Comparison of ENCODE assay signal across 19 mouse cellular contexts in the genomic region with DNA sequence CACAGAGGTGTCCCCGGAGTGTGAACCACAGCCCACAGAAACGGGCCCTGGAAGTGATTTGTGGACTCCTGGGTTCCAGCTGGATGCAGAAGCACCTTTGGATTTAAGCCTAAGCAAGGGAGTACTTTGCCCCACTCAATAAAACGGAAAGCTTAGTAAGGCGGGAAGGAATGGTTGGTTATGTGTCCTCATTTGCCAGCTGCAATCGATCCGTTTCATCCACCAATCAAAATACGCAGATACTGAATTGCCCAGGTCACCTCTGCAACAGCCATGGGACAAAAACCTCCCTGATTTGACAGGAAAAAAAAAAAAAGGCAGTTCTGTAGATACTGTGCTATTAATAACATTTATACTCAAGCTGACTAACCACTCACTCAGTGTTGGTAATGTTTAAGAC. TPM values are rescaled to one million over a fixed set of nuclear protein-coding genes. Genes with fewer than 3 reads are reported as not detected.
DNase-seq lines count a peak whose midpoint lies in the region; ATAC-seq and TF ChIP-seq lines count a peak whose summit lies in the region.
"Had no signal": no experiment of that assay in that cellular context is flagged by ENCODE, and none has a peak within 500 bp of the region (broad histone marks: within the 10 kb centered on the region; RNA-seq: fewer than 3 reads in every experiment).

No protein-coding gene starts in this region.

- no peak overlapping the region for H3K9ac ChIP-seq in hindbrain, embryonic 13.5 days
- no peak overlapping the region for H3K9ac ChIP-seq in neural tube, embryonic 12.5 days
- no peak overlapping the region for H3K9ac ChIP-seq in hindbrain, postnatal 0 days (replicated peaks; ENCODE audit: low read length)
- H3K9ac ChIP-seq: embryonic facial prominence, embryonic 12.5 days; liver, embryonic 13.5 days had no signal

- WGBS in hindbrain, embryonic 13.5 days = 82% methylated on average over 7 of the region's 7 CpGs
- 84% methylated on average over 7 of the region's 7 CpGs for WGBS in hindbrain, embryonic 10.5 days
- 77% methylated on average over 7 of the region's 7 CpGs for WGBS in neural tube, embryonic 12.5 days
- WGBS in hindbrain, postnatal 0 days = 71% methylated on average over 7 of the region's 7 CpGs

- peak overlapping the region; percentile 83 for H3K27ac ChIP-seq in hindbrain, embryonic 13.5 days
- H3K27ac ChIP-seq in hindbrain, embryonic 10.5 days = no peak overlapping the region
- peak overlapping the region; percentile 29; the same call in 1 of the 2 replicates for H3K27ac ChIP-seq in neural tube, embryonic 12.5 days
- peak overlapping the region; percentile 22; the same call in 1 of the 2 replicates for H3K27ac ChIP-seq in hindbrain, postnatal 0 days
- H3K27ac ChIP-seq: kidney, postnatal 0 days; liver, embryonic 13.5 days had no signal

- no peak for TF ChIP-seq CTCF in hindbrain, postnatal 0 days (IDR thresholded peaks at IDR 0.05; ENCODE audit: low read depth)

- peak; percentile 32; the same call in 1 of the 2 replicates for ATAC-seq in hindbrain, embryonic 13.5 days (ENCODE audit: low FRiP score)
- ATAC-seq in neural tube, embryonic 12.5 days (ENCODE audit: low FRiP score, low read depth) = no peak
- ATAC-seq in hindbrain, postnatal 0 days = no peak

- no peak overlapping the region for H3K4me3 ChIP-seq in hindbrain, embryonic 13.5 days
- no peak overlapping the region for H3K4me3 ChIP-seq in hindbrain, embryonic 10.5 days
- H3K4me3 ChIP-seq in neural tube, embryonic 12.5 days = no peak overlapping the region
- no peak overlapping the region for H3K4me3 ChIP-seq in hindbrain, postnatal 0 days (ENCODE audit: low read length)
- H3K4me3 ChIP-seq: embryonic facial prominence, embryonic 12.5 days; liver, embryonic 13.5 days; myocyte had no signal

- H3K4me1 ChIP-seq in hindbrain, embryonic 13.5 days (replicated peaks) = peaks cover 30% of the 10 kb centered on the region
- H3K4me1 ChIP-seq in hindbrain, embryonic 10.5 days (replicated peaks) = peaks cover 8% of the 10 kb centered on the region
- peaks cover 5% of the 10 kb centered on the region; the same call in 1 of the 2 replicates for H3K4me1 ChIP-seq in neural tube, embryonic 12.5 days
- peaks cover 10% of the 10 kb centered on the region for H3K4me1 ChIP-seq in hindbrain, postnatal 0 days (ENCODE audit: insufficient read depth, low read length)
- H3K4me1 ChIP-seq: liver, embryonic 13.5 days had no signal

- H3K4me2 ChIP-seq in hindbrain, embryonic 13.5 days = no peak overlapping the region
- no peak overlapping the region for H3K4me2 ChIP-seq in neural tube, embryonic 12.5 days (replicated peaks)
- H3K4me2 ChIP-seq in hindbrain, postnatal 0 days (ENCODE audit: low read depth, low read length) = no peak overlapping the region
- H3K4me2 ChIP-seq: embryonic facial prominence, embryonic 12.5 days; heart, embryonic 11.5 days; liver, embryonic 13.5 days had no signal

- no peak for DNase-seq in hindbrain, embryonic 10.5 days (ENCODE audit: low spot score)
- DNase-seq in neural tube, embryonic 10.5 days (ENCODE audit: extremely low spot score, low spot score) = no peak
- DNase-seq in hindbrain, postnatal 0 days (ENCODE audit: low spot score) = no peak
- no peak for DNase-seq in frontal cortex, postnatal 14 days (ENCODE audit: low spot score in 2 of 2)
- DNase-seq in frontal cortex, postnatal 36 days (ENCODE audit: low spot score in 2 of 2) = no peak
- DNase-seq: adrenal gland, adult 8-10 months; cerebellum, adult 8-10 months; heart, postnatal 14 days; layer of hippocampus, postnatal 36 days; liver, embryonic 13.5 days; right cerebral cortex, postnatal 14 days; thymus, postnatal 36 days had no signal

- no peaks in the 10 kb centered on the region for H3K9me3 ChIP-seq in hindbrain, embryonic 13.5 days
- H3K9me3 ChIP-seq in hindbrain, embryonic 10.5 days = no peaks in the 10 kb centered on the region
- H3K9me3 ChIP-seq in neural tube, embryonic 12.5 days = no peaks in the 10 kb centered on the region
- no peaks in the 10 kb centered on the region for H3K9me3 ChIP-seq in hindbrain, postnatal 0 days (ENCODE audit: low read length)
- H3K9me3 ChIP-seq: embryonic facial prominence, embryonic 12.5 days; liver, embryonic 13.5 days had no signal

- H3K27me3 ChIP-seq in hindbrain, embryonic 13.5 days = no peaks in the 10 kb centered on the region
- H3K27me3 ChIP-seq in hindbrain, embryonic 10.5 days (ENCODE audit: insufficient read depth, poor library complexity, severe bottlenecking) = no peaks in the 10 kb centered on the region
- H3K27me3 ChIP-seq in neural tube, embryonic 12.5 days (replicated peaks) = no peaks in the 10 kb centered on the region
- no peaks in the 10 kb centered on the region for H3K27me3 ChIP-seq in hindbrain, postnatal 0 days (ENCODE audit: insufficient read depth, low read length)
- H3K27me3 ChIP-seq: embryonic facial prominence, embryonic 12.5 days; liver, embryonic 13.5 days had no signal

- H3K36me3 ChIP-seq in hindbrain, embryonic 13.5 days = no peaks in the 10 kb centered on the region
- no peaks in the 10 kb centered on the region for H3K36me3 ChIP-seq in hindbrain, embryonic 10.5 days
- no peaks in the 10 kb centered on the region for H3K36me3 ChIP-seq in neural tube, embryonic 12.5 days
- no peaks in the 10 kb centered on the region for H3K36me3 ChIP-seq in hindbrain, postnatal 0 days (ENCODE audit: insufficient read depth, low read length)
- H3K36me3 ChIP-seq: embryonic facial prominence, embryonic 12.5 days; liver, embryonic 13.5 days had no signal

RNA-seq across cellular contexts. Expression of gene Diexf, which starts 47.0 kb away (rescaled TPM):
- 7.1 and 7.4 TPM in 2 replicates for polyA plus RNA-seq in hindbrain, embryonic 13.5 days (2015; fragmentation: Nextera tagmentation; extraction: Ambion mirVana)
- 7.0 and 9.3 TPM in 2 replicates for polyA plus RNA-seq in hindbrain, embryonic 10.5 days (2016; fragmentation: Nextera tagmentation; extraction: Ambion mirVana)
- 6.9 and 9.6 TPM in 2 replicates for polyA plus RNA-seq in neural tube, embryonic 12.5 days (2016; fragmentation: Nextera tagmentation; extraction: Ambion mirVana)
- 8.6 and 9.8 TPM in 2 replicates for total RNA-seq in hindbrain, postnatal 0 days (2014; rRNA removed)
- polyA plus RNA-seq in hindbrain, postnatal 0 days (2015; fragmentation: Nextera tagmentation; extraction: Ambion mirVana) = 3.5 and 4.9 TPM in 2 replicates

RNA-seq across cellular contexts. Expression of gene Syt14, which starts 47.5 kb away (rescaled TPM):
- polyA plus RNA-seq in hindbrain, embryonic 13.5 days (2015; fragmentation: Nextera tagmentation; extraction: Ambion mirVana) = 7.5 and 7.8 TPM in 2 replicates
- 4.1 and 4.6 TPM in 2 replicates for polyA plus RNA-seq in hindbrain, embryonic 10.5 days (2016; fragmentation: Nextera tagmentation; extraction: Ambion mirVana)
- polyA plus RNA-seq in neural tube, embryonic 12.5 days (2016; fragmentation: Nextera tagmentation; extraction: Ambion mirVana) = 6.1 and 7.0 TPM in 2 replicates
- total RNA-seq in hindbrain, postnatal 0 days (2014; rRNA removed) = 9.9 and 10.8 TPM in 2 replicates
- polyA plus RNA-seq in hindbrain, postnatal 0 days (2015; fragmentation: Nextera tagmentation; extraction: Ambion mirVana) = 4.1 and 4.6 TPM in 2 replicates
- total RNA-seq: megakaryocyte progenitor cell, adult 5-6 weeks had no signal
- polyA plus RNA-seq: myocyte had no signal
